Mouse (Mus musculus) frontal cortex, postnatal 10 days (tissue): ENCODE measurements around the gene Adamts3.

ENCODE experiments used
- DNase-seq, 2 experiments: peaks; one replicate each; pipeline ENCODE4 v3.0.0; 2022; ENCODE audit warnings: low spot score in 2 of 2, mixed read lengths in 1 of 2

Adamts3 gene

DNA sequence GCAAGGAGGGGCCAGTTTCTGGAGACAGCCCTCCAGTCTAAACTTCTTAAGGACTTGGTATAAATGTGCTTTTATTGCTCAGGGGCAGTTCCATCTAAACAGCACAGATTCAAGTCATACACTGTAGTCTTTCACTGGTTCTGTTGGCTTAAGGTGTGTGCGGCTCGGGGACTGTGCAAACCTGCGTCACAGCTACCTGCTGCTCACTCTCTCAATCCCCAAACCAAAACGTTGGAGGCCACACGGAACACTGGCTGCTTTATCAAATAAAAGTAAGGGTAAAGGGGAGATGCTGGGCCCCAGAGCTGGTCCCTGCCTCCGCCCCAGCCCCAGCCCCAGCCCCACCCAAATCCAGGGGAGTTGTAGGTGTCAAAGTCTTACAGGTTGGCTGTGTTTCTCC is 66.5 kb downstream of the Adamts3 start:
- no peak for DNase-seq

DNA sequence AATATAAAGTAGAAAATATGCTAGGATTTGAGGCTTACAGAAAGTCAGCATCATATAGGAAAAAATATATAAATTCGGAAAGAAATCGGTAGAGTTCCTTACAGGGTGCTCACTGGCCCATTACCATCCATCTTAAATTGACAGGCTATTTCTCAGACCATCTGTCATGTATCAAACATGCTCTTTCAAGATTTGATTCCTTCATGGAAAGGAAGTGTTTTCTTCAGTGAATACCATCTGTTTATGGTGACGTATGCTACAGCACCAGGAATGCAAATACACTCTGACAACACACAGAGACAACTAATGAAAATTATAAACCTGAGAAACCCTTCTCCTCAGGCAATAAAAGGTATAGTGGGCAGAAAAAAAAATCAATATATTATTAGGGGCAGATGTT is 68.6 kb downstream of the Adamts3 start:
- DNase-seq, result no peak

DNA sequence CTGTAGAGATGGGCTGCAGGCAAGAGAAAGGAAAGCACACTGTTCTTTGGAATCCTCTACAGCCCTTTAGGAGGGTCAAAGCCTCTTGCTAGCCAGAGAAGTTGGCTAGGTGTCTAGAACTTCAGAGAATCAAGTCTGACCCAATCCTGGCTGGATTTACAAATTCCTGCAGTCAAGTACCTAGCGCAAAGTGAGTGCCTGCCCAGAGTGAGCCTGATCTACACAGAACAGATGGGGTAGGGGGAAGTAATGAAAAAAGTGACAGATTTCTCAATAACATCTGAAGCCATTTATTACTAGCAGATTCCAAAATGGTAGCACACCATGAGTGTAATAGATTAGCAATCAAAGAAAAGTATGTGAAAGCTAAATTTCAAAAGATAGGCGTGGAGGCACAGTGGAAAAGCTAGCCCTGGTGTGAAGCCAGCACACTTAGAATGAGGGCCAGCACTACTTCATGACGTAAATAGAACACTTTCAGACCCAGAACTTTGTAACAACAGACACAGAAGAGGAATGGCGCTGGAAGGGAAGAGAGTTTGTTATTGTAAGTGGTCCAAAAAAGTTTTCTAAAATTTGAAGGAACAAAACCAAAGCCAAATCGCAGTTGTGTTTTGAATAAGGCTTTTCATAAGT is 82.8 kb downstream of the Adamts3 start:
- DNase-seq, result no peak

DNA sequence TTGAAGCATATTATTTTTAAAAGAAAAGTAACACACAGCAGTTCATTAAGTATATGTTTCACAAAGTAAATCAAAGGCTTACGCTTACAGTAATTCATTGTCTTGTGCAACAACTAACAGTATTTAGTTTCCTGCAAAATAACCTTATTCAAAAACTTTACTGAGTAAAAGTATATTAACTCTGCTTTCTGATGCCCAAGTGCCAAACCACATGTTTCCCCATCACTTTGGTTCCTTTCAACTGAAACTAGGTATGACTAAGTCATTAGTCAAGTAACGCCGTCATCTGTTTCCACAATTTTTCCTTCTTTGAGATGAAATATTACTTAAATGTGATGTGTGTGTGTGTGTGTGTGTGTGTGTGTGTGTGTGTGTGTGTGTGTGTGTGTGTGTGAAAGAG is 89.4 kb downstream of the Adamts3 start:
- DNase-seq, result no peak

DNA sequence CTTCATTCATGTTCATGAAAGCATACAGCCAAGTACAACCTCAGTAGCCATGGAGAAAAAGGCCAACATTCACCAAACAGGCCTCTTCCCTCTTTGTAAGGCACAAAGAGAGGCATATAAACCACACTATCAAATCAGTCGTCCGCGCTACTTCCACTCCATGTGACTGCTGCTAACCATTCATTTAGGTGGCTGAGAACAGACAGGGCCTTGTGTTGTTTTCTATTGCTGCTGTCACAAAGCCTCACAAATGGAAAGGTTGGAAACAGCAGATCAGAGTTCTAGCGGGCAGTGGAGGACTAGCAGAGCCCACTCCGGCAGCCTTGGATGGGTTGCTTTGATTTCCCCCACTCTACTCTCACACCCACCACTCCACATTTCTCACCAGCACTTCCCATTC is 98.5 kb downstream of the Adamts3 start:
- no peak for DNase-seq

DNA sequence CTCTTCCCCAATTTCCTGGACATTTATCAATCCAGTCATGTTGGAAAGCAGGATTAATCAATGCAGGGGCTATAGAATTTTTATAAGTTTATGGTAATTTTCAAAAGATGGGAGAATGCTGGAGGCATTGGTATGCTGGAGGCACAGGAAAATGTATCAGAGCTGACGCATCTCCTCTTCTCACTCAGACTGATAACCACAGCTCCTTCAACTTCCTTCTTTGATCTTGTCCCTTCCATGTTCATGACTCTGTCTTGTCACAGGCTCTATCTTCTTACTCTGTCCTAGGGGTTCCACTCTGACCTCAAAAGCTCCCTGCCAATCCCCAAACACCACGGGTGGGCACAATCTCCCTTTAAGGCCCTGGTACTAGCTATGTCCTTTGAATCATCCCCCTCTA is 103.3 kb downstream of the Adamts3 start:
- DNase-seq, result no peak

DNA sequence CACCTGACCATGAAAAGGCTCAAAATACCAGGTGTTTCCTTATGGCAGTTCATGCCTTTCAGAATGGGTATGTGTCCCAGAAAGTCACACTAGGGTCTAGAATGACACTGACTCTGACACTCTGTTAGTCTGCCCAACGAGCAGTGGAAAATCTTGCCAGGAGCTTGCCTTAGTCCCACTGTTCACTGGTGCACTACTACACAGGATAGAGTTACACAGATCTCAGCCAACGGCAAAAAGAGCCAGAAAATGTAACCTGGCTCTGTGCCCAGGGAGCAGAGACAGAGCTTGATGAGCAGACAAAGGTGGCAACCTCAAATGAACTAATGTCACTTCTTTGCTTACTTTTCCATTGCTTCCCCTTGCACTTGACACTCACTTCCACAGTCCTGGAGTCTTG is 104.5 kb downstream of the Adamts3 start:
- no peak for DNase-seq

DNA sequence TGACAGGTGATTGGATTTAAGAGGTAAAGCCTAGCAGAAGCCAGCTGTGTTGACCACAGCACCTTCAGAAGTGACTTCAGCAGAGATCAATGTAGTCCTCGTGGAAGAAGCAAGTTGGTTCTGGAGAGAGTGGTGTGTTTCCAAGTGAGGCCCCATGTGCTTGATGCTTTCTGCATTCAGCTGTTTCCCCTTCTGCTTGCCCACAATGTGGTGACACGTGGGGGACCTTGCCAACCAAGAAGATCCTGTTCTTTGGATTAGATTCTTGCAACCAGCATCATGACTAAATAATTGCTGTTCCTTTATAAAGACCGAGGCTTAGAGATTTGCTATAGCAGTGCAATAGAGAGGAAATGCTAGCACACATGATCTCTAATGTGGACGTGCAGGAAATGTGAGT is 105.7 kb downstream of the Adamts3 start:
- DNase-seq, result no peak

DNA sequence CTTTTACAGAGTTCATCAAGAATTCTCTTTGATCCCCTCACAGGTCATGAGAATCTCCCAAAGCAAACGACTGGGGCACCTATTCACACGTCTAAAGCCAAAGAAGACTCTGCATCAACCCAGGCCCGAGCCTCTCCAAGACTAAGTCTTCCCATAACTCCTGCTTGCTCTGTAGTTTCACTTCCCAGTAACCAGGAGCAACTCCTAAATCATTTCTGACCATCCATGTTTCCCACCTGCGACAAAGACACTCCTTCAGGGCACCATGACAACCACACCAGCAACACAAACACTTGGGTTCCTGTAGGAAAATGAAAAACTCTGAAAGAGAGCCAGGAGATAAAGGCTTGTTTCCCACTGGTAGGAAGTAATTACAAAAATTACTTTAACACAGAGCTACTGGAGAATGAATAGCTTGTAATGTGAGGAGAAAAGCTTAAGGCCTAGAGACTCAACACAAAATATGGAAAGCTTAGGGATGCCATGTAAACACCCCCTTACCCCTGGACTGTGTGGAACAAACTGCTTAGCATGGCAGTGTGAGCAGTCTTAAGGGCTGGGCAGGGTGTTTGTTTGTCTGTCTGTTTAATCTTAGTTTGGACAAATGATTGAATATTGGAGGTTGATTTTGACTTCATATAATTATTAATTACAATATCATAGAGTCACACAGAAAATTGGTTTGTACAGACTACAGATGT is 112.3 kb downstream of the Adamts3 start:
- no peak for DNase-seq

DNA sequence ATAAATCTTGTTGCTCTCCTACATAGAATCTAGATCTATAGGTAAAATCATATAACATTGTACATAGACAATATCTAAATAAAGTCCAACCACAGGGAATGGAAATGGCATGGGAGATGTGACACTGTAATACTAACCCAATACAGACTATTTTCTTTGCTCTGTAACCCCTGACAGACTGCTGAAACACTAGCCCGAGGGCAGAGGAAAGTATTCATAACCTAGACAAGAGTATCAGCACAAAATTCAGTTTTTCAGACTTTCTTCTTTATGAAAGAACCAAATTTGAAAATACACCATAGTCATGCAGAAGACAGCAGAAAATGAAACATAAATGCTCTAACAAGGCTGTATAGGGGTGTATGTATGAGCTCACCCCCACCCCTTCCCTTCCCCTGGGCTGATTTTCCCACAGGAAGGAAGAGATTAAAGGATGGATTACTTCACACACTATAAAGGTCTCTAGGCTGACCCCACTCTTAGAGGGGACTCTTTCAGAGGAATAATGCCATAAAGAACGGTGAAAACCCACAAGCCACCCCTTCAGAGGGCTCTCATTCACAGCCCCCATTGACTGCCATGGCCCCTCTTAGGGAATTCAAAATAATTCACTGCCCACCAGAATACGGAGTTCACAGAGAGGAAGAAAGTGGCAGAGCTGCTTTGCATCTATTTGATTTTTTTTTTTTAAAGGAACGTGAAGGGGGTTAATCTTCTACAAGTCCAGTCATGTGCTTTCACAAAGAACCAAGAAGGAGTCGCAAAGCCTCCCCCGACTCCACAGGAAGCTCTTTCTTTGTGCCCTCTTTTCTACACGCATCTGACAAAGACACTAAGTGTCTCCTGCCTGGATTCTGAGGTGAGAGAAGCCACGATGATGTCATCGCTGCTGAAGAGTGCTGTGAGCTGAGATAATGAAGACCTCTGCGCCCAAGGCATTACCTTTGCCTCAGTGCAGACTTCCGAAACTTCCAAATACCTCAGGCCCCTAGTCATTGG is 119.6 kb downstream of the Adamts3 start:
- no peak for DNase-seq

DNA sequence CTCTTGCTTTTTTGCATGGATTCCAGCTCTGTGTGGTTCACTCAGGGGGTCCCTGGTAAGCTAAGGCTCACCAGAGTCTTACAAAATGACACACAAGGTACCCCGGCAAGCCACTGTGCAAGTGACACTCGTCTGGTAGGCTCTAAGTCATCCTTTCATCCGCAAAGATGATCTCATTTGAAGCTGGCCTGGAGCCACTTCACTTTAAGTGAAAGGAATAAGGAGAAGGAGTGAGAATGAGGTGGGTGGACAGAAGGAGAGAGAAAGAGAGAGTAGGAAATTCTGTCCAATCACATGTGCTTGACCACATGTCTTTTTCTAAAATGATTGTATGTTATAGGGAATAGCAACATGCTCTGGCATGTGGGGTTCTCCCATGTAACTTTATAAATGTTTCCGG is 122.8 kb downstream of the Adamts3 start:
- no peak for DNase-seq

DNA sequence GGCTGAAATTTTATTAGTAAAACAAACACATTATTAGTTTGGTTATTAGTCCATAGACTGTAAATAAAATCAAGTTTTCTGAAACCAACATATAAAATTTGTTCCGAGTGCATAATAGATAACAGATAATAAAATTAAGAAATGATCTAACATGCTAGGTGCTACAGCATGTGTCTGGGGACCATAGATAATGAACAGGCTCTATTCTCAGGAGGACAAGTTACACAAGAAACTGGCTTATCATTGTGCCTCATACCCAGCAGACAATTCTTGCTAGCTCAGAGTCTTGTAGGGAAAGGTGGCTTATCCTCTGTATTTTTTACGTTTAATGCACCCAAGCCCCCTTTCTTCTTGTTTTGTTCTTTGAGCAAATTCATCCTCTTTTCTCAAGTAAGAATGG is 131.3 kb downstream of the Adamts3 start:
- DNase-seq, result no peak

DNA sequence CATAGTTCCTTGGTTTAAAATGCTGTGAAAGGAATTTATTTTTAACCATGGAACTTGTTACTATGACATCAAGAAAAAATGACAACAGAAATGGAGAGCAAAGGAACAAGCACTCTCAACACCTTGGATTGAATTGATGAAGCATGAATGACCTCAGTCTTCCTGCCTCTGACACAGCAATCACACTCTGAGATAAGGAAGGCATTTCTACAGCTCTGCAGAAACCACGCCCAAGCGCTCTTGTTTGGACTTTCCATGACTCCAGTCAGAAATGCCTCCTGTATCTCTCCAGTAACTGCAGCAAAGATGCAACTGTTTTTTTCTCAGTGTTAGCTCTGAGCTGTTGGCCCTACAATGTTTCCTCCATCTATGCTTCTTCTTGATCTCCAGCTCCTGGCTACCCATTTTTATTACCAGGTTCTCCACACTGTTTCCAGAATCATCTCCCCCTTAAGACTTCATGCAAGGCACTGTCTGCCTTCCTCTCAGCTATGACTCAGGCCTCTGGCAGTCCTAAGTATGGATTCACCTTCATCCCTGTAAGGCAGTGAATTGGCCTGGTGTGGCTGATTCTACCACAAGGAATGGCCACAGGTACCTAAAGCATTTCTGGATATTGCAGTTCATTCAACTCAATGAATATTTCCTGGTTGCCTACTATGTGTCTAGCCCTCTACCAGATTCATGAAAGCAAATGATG is 134.8 kb downstream of the Adamts3 start:
- no peak for DNase-seq

DNA sequence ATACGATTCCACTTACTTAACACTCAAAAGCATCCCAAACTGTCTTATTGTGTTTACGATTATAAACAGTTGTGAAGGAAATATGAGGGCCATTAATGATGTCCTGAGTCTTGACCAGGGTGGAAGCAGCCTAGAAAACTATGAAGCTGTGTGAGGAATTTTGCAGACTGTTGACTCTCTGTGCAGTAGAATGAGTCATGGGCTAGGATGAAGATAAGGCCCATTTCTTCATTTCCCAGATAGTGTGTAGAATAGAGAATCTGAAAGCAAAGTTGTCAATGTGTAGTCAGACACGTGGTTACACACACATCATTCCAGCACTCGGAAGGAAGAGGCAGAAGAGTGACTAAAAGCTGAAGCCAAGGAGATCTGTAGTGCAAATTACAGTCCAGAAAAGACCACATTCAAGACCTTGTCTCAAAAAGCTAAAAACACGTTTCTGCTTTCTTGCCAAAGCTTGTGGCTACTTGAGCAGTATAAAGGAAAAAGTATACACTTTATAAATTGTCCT is 135.9 kb downstream of the Adamts3 start:
- DNase-seq, result no peak

DNA sequence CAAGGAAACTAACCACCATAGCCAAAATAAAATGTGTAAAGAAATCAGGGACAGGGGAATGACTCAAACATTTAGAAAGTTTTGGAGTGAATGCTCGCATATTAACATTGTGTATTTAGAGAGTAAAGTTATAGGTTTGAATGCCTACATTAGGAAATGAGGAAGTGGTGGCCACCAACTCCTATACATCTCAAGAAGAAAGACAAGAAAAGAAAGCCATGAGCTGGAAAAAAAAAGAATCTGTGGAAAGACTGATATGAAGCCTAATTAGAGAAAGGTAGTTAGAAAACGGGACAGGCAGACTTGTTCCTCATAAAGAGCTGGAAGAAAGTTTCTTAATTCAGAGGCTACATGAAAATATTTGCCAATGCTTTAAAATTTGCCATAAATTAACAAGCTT is 138.0 kb downstream of the Adamts3 start:
- no peak for DNase-seq

DNA sequence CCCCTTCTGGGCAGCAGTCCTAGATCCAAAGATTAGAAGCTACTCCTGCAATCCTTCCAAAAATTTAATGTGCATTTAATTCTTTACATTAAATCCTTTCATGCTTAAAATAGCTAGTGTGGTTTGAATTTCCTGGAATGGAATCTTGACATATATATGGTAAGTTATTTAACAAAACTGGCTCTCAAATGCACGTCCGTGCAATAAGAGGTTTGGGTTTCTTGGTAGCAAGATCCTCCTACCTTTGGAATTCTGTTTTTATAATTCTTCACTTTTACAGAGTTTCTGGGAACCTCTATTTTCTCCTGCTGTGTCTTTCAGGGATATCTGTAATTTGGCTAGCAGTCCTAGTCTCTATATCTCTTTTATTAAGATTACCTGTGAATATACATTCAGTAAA is 148.4 kb downstream of the Adamts3 start:
- no peak for DNase-seq

DNA sequence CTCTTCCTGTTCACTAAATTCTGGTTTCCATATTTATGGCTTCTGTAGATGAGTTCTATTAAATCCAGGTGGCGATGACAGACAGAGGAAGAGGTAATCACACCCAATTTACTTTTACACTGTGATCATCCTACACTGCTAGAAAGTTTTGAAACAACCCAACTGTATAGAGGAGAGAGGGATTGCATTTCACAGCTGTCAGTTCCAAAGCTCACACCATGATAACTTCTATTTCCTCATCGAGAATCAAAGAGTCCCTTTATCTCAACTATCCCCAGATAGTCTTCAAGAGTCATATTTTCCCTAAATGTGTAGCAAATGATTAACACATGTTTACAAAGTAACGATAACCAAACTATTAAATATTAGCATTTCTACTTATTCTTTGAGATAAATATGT is 152.7 kb downstream of the Adamts3 start:
- DNase-seq, result no peak

DNA sequence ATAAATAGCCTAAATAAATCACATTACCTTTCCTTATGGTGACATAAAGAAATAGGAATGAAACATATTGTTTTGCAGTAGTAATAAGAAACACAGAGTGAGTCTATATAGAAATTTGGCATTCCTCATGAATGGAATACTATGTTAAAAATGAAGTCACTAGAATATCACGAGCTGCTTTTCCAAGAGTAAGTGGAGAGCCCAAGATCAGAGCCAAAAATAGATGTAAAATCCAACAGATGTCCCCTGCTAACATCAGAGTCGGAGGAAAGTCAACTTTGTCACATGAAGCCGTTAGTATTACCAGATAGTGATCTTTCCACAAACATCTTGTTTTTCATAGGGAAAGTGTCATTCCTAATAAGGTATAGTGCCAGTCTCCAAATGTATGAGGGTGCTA is 155.0 kb downstream of the Adamts3 start:
- no peak for DNase-seq

DNA sequence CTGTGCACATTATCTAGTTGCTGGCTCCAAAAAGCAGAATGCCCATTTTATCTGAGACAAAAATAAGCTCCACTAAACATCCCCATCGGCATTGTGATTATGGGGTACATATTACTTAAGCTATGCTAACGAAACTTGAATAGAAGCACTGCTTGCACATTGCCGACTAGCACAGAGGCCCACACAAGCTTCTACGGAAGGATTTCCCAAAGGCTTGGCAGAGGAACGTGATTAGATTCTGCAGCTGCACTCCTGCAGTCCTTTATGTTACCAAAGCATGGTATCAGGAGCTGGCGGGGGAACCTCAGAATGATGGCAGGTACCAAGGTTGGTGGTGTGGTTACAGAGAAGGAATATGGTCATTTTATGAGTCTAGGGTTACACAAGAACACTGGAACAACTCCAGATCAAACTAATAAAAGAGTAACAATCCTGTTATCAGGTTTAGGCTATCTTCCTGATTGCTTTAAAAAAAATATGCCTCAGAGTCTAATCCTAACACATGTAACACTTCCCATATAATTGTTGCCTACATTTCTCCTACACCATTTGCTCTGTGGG is 155.6 kb downstream of the Adamts3 start:
- DNase-seq, result no peak

DNA sequence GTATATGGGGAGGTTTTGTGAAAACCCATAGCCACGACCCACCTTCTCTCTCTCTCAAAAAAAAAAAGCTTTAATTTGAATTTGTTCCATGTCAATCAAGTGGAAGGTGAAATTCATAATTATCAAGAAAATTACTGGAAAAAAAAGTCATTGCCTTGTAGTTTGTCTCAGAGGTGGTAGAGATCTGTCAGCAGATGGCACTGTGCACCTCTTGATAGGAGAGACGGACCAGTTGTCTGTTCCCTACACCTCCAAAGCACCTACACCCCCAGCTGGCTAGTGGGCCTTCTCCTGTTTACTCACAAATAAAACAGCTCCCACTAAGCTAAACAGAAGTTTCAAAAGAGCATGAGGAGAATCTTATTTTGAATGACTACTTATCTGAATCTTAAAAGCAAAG is 168.6 kb downstream of the Adamts3 start:
- DNase-seq, result no peak

DNA sequence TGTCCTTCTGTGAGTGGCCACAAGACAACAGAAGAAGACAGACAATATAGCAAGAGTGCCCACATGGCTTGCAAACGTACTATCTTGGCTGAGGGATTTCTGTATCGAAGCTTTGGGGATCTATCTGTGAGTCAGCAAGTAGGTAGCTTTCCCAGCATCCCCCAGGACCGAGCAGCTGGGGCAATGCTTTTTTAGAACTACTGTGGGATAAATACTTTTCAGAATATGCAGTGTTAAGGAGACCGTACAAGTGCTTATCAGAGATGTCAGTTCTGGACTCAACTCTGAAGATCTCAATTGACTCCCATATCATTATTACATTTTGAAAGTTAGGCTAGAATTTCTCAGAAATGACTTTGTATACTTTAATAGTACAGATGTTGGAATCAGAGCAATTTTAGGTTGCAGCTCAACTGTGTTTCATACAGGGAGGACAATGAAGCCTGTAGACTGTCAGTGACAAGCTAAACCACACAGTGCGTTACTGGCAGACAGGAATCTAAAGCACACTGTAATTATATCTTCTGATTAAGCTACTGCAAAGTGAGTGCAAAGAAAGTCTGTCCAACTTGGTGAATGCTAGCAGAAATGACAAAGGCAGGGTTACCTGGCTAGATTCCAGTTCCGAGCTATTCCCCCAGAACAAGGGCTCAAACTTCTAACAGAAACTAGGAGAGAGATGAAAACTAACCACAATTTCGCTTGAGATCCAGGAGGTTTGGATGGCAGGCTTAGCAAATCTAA is 171.8 kb downstream of the Adamts3 start:
- DNase-seq, result no peak
